7 mouse cellular contexts compared by ENCODE assay signal in the genomic region with DNA sequence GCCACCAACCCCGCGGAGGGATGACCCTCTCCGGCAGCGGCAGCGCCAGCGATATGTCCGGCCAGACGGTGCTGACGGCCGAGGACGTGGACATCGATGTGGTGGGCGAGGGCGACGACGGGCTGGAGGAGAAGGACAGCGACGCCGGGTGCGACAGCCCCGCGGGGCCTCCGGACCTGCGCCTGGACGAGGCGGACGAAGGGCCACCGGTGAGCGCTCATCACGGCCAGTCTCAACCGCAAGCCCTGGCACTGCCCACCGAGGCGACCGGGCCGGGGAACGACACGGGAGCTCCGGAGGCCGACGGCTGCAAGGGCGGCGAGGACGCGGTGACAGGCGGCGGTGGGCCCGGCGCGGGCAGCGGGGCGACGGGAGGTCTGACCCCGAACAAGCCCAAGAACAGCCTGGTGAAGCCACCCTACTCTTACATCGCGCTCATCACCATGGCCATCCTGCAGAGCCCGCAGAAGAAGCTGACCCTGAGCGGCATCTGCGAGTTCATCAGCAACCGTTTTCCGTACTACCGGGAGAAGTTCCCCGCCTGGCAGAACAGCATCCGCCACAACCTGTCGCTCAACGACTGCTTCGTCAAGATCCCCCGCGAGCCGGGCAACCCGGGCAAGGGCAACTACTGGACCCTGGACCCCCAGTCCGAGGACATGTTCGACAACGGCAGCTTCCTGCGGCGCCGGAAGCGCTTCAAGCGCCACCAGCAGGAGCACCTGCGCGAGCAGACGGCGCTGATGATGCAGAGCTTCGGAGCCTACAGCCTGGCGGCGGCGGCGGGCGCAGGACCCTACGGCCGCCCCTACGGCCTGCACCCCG. TPM values are rescaled to one million over a fixed set of nuclear protein-coding genes. Genes with fewer than 3 reads are reported as not detected.
DNase-seq lines count a peak whose midpoint lies in the region; ATAC-seq and TF ChIP-seq lines count a peak whose summit lies in the region.

No protein-coding gene starts in this region.

- peaks cover 95% of the 10 kb centered on the region for H3K27me3 ChIP-seq in megakaryocyte, embryonic 14.5 days (replicated peaks)
- H3K27me3 ChIP-seq in heart, embryonic 15.5 days: peaks cover 96% of the 10 kb centered on the region
- H3K27me3 ChIP-seq in limb, embryonic 14.5 days (ENCODE audit: control insufficient read depth, insufficient read depth, low read length): peaks cover 95% of the 10 kb centered on the region

- no peak for TF ChIP-seq POLR2A in limb, embryonic 14.5 days (IDR thresholded peaks at IDR 0.05; ENCODE audit: borderline replicate concordance, extremely low read depth, insufficient read depth, insufficient read length)

- no peaks in the 10 kb centered on the region for H3K36me3 ChIP-seq in megakaryocyte, embryonic 14.5 days (replicated peaks; ENCODE audit: low read length)
- H3K36me3 ChIP-seq in heart, embryonic 15.5 days: no peaks in the 10 kb centered on the region
- no peaks in the 10 kb centered on the region for H3K36me3 ChIP-seq in limb, embryonic 14.5 days (ENCODE audit: control insufficient read depth, insufficient read depth, low read length)

- under 1% methylated on average over 92 of the region's 92 CpGs for WGBS in heart, embryonic 15.5 days
- WGBS in limb, embryonic 14.5 days: 2% methylated on average over 69 of the region's 92 CpGs

- peak; percentile 53 for DNase-seq in embryo, embryonic 9.5 days (ENCODE audit: extremely low spot score)
- DNase-seq in limb, embryonic 14.5 days (ENCODE audit: low spot score): no peak
- DNase-seq in retina, postnatal 1 day: peak; percentile 59
- DNase-seq in spleen, postnatal 14 days (ENCODE audit: low spot score in 2 of 2): no peak

- H3K9ac ChIP-seq in heart, embryonic 15.5 days: no peak overlapping the region
- no peak overlapping the region for H3K9ac ChIP-seq in limb, embryonic 14.5 days (ENCODE audit: low read depth, low read length, severe bottlenecking)

- H3K9me3 ChIP-seq in megakaryocyte, embryonic 14.5 days: peaks cover 31% of the 10 kb centered on the region
- no peaks in the 10 kb centered on the region for H3K9me3 ChIP-seq in heart, embryonic 15.5 days (replicated peaks)
- no peaks in the 10 kb centered on the region for H3K9me3 ChIP-seq in limb, embryonic 14.5 days (ENCODE audit: control insufficient read depth, low read length)

- peak overlapping the region; percentile 62 for H3K4me3 ChIP-seq in megakaryocyte, embryonic 14.5 days (replicated peaks)
- peak overlapping the region; percentile 42 for H3K4me3 ChIP-seq in heart, embryonic 15.5 days
- peak overlapping the region; percentile 36 for H3K4me3 ChIP-seq in limb, embryonic 14.5 days (replicated peaks; ENCODE audit: low read length)

- ATAC-seq in megakaryocyte, adult 5-6 weeks (ENCODE audit: poor library complexity, severe bottlenecking): no peak
- ATAC-seq in heart, embryonic 15.5 days (replicated peaks; ENCODE audit: insufficient number of reproducible peaks, insufficient read depth, low FRiP score, low read depth): peak; percentile 45; the same call in 1 of the 2 replicates
- ATAC-seq in limb, embryonic 14.5 days (ENCODE audit: low FRiP score, low read depth): no peak

- peak overlapping the region; percentile 60 for H3K4me2 ChIP-seq in heart, embryonic 15.5 days
- peak overlapping the region; percentile 41 for H3K4me2 ChIP-seq in limb, embryonic 14.5 days (replicated peaks; ENCODE audit: low read depth, low read length, severe bottlenecking)

- H3K27ac ChIP-seq in heart, embryonic 15.5 days: no peak overlapping the region
- no peak overlapping the region for H3K27ac ChIP-seq in limb, embryonic 14.5 days (replicated peaks; ENCODE audit: low read depth, low read length)

- H3K4me1 ChIP-seq in megakaryocyte, embryonic 14.5 days: peaks cover 59% of the 10 kb centered on the region
- H3K4me1 ChIP-seq in heart, embryonic 15.5 days (replicated peaks): peaks cover 36% of the 10 kb centered on the region
- H3K4me1 ChIP-seq in limb, embryonic 14.5 days (ENCODE audit: control insufficient read depth, insufficient read depth, low read length): peaks cover 4% of the 10 kb centered on the region; the same call in 1 of the 2 replicates

RNA-seq across cellular contexts. Expression of a gene that starts 0.7 kb away (rescaled TPM):
- polyA plus RNA-seq in megakaryocyte, embryonic 14.5 days (2012; ENCODE audit: insufficient read depth, low replicate concordance): not detected in 2 replicates
- total RNA-seq in megakaryocyte, adult 5-6 weeks (2015): not detected in 2 replicates
- total RNA-seq in megakaryocyte, adult 5-6 weeks (2017): not detected in 2 replicates
- 0.20 TPM in 1 of 2 replicates, not detected in the other for polyA plus RNA-seq in heart, embryonic 15.5 days (2015; fragmentation: Nextera tagmentation; extraction: Ambion mirVana)
- polyA plus RNA-seq in limb, embryonic 14.5 days (2012; rRNA removed): 3.3 and 4.2 TPM in 2 replicates
- 0.81 and 0.87 TPM in 2 replicates for polyA plus RNA-seq in limb, embryonic 14.5 days (2014; fragmentation: Nextera tagmentation; extraction: Ambion mirVana)

RNA-seq across cellular contexts. Expression of a gene that starts 58.6 kb away (rescaled TPM):
- polyA plus RNA-seq in megakaryocyte, embryonic 14.5 days (2012; ENCODE audit: insufficient read depth, low replicate concordance): not detected in 2 replicates
- total RNA-seq in megakaryocyte, adult 5-6 weeks (2015): 13.0 and 17.3 TPM in 2 replicates
- total RNA-seq in megakaryocyte, adult 5-6 weeks (2017): 7.1 and 14.6 TPM in 2 replicates
- 9.1 and 11.3 TPM in 2 replicates for polyA plus RNA-seq in heart, embryonic 15.5 days (2015; fragmentation: Nextera tagmentation; extraction: Ambion mirVana)
- 20.7 and 25.0 TPM in 2 replicates for polyA plus RNA-seq in limb, embryonic 14.5 days (2012; rRNA removed)
- 17.4 and 18.9 TPM in 2 replicates for polyA plus RNA-seq in limb, embryonic 14.5 days (2014; fragmentation: Nextera tagmentation; extraction: Ambion mirVana)

Comparison
In these comparisons a context has a peak if more than half of its experiments do, and no peak if none do; other contexts are left out.
1. DNase-seq: peak in embryo, embryonic 9.5 days (single experiment) and retina, postnatal 1 day (single experiment); none in limb, embryonic 14.5 days (single experiment) and spleen, postnatal 14 days (0 of 2).
2. Peak in every context shown above with its lines, with median percentiles within 50 percentile points of each other: H3K4me3 ChIP-seq.